ENCODE assay signal across 29 mouse cellular contexts in genomic region chr17:55296701-55297100, GRCm38 (mm10).
"Had no signal": no experiment of that assay in that cellular context is flagged by ENCODE, and none has a peak within 500 bp of the region (broad histone marks: within the 10 kb centered on the region; RNA-seq: fewer than 3 reads in every experiment).

No protein-coding gene starts in this region.

- H3K4me3 ChIP-seq: embryonic facial prominence, embryonic 10.5 days; embryonic facial prominence, embryonic 12.5 days; embryonic facial prominence, embryonic 13.5 days; embryonic facial prominence, embryonic 15.5 days; erythroblast, embryonic 14.5 days; forebrain, embryonic 10.5 days; forebrain, embryonic 12.5 days; forebrain, embryonic 13.5 days; forebrain, embryonic 15.5 days; gastrocnemius, adult 2 months; heart, adult 2 months; heart, embryonic 10.5 days had no signal

- DNase-seq: cerebellum, adult 2 months; cerebellum, adult 8-10 months; cerebellum, adult 9-11 months; cerebellum, postnatal 10 days; cerebellum, postnatal 14 days; cerebellum, postnatal 25 days; cerebellum, postnatal 36 days; embryo, embryonic 11 days; forebrain, postnatal 0 days; gastrocnemius, adult 2 months; gastrocnemius, postnatal 10 days; gastrocnemius, postnatal 14 days; gastrocnemius, postnatal 25 days; gastrocnemius, postnatal 36 days; heart, adult 11 months; heart, adult 18-20 months; heart, adult 2 months had no signal

- H3K27ac ChIP-seq: embryonic facial prominence, embryonic 10.5 days; embryonic facial prominence, embryonic 12.5 days; embryonic facial prominence, embryonic 13.5 days; embryonic facial prominence, embryonic 15.5 days; forebrain, embryonic 10.5 days; forebrain, embryonic 12.5 days; forebrain, embryonic 13.5 days; forebrain, embryonic 15.5 days; gastrocnemius, adult 2 months; heart, adult 2 months; heart, embryonic 10.5 days had no signal

- ATAC-seq: forebrain, embryonic 13.5 days; forebrain, embryonic 14.5 days; forebrain, embryonic 15.5 days; forebrain, embryonic 16.5 days; forebrain, postnatal 0 days had no signal

- H3K4me1 ChIP-seq: embryonic facial prominence, embryonic 10.5 days; embryonic facial prominence, embryonic 12.5 days; embryonic facial prominence, embryonic 13.5 days; embryonic facial prominence, embryonic 15.5 days; forebrain, embryonic 10.5 days; forebrain, embryonic 12.5 days; forebrain, embryonic 13.5 days; forebrain, embryonic 15.5 days; heart, embryonic 10.5 days had no signal
